Mouse (Mus musculus) heart, embryonic 11.5 days (tissue): ENCODE results near the gene Exoc6b. TPM values are rescaled to one million over a fixed set of nuclear protein-coding genes. Genes with fewer than 3 reads are reported as not detected.

ENCODE experiments used
- ATAC-seq: fragments of 200-750 bp; cut with Nextera tagmentation; replicated peaks from 2 replicates; pipeline ENCODE4 v1.8.0; 2017; ENCODE audit warnings: moderate library complexity; ENCODE audit not compliant: insufficient number of reproducible peaks, low FRiP score, low TSS enrichment
- H3K27ac ChIP-seq: fragments of 300-500 bp; sonication (generic); 2 replicates; pipeline ENCODE4 v1.5.1; 2014; ENCODE audit warnings: mild to moderate bottlenecking, low read depth, low read length
- H3K27me3 ChIP-seq: fragments of 300-500 bp; sonication (generic); 2 replicates; pipeline ENCODE4 v1.6.1; 2014; ENCODE audit warnings: mild to moderate bottlenecking, low read length, mixed read lengths; ENCODE audit not compliant: control insufficient read depth, insufficient read depth
- H3K36me3 ChIP-seq: fragments of 300-500 bp; sonication (generic); 2 replicates; pipeline ENCODE4 v1.6.1; 2014; ENCODE audit warnings: mild to moderate bottlenecking, low read length, moderate library complexity, mixed read lengths; ENCODE audit not compliant: control insufficient read depth, insufficient read depth
- H3K4me1 ChIP-seq: fragments of 300-500 bp; sonication (generic); 2 replicates; pipeline ENCODE4 v1.6.1; 2014; ENCODE audit warnings: low read length; ENCODE audit not compliant: control insufficient read depth, insufficient read depth
- H3K4me2 ChIP-seq: fragments of 300-500 bp; sonication (generic); 2 replicates; pipeline ENCODE4 v1.6.1; 2014; ENCODE audit warnings: mild to moderate bottlenecking, moderate library complexity
- H3K4me3 ChIP-seq: fragments of 300-500 bp; sonication (generic); 2 replicates; pipeline ENCODE4 v1.5.1; 2014; ENCODE audit warnings: low read depth, low read length
- H3K9ac ChIP-seq: fragments of 300-500 bp; sonication (generic); 2 replicates; pipeline ENCODE4 v1.6.1; 2014; ENCODE audit warnings: mild to moderate bottlenecking, low read depth, low read length, moderate library complexity
- H3K9me3 ChIP-seq: fragments of 300-500 bp; sonication (generic); replicated peaks from 2 replicates; pipeline ENCODE4 v1.6.1; 2016; ENCODE audit warnings: low read length; ENCODE audit not compliant: control insufficient read depth
- whole genome bisulfite sequencing: fragments of 180-500 bp; shearing (Covaris S2); extraction: QIAGEN DNeasy Blood & Tissue Kit; methylation state at CpG from one replicate; pipeline ENCODE4 v1.1.7; 2014; ENCODE audit not compliant: insufficient replicate concordance; 5-methylcytosine and 5-hydroxymethylcytosine counted together
- polyA plus RNA-seq: library from polyadenylated mRNA; unstranded; fragments of >200 nt; fragmentation: Nextera tagmentation; extraction: Ambion mirVana; gene quantifications from 2 replicates; pipeline ENCODE4 v1.2.1, GENCODE M21; 2014

The Exoc6b gene
- polyA plus RNA-seq, 1 experiment from 2014 or later: 24.2 TPM

DNA sequence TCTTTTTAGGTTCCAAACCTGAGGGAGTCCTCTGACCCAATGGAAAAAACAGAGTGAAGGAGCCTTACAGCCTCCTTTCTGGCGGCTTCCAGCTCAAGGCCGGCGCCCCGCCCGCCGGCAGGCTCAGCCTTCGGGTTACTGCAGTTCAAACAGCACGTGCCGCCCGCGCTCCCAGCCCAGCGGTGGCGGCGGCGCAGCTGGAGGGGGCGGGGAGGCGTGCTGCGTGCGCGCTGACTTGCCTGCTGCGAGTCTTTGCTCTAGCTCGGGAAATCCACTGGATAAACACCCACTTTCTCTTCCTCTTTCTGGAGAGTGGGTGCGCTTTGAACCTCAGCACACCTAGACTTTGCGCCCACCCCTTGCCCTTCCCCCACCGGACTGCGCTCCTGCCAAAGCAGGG lies 485.9 kb downstream of the Exoc6b start:
- no peak overlapping the region for H3K27ac ChIP-seq
- H3K4me1 ChIP-seq: peaks cover 35% of the 10 kb centered on the region
- H3K4me2 ChIP-seq: peak overlapping the region; percentile 81
- H3K9me3 ChIP-seq: no peaks in the 10 kb centered on the region
- no peaks in the 10 kb centered on the region for H3K36me3 ChIP-seq
- H3K27me3 ChIP-seq: peaks cover 87% of the 10 kb centered on the region
- H3K9ac ChIP-seq: no peak overlapping the region
- ATAC-seq: 0 out of 2 replicates have a peak, but pooled peaks have one; percentile 19
- H3K4me3 ChIP-seq: peak overlapping the region; percentile 42
- under 1% methylated on average over 26 of the region's 26 CpGs for WGBS

DNA sequence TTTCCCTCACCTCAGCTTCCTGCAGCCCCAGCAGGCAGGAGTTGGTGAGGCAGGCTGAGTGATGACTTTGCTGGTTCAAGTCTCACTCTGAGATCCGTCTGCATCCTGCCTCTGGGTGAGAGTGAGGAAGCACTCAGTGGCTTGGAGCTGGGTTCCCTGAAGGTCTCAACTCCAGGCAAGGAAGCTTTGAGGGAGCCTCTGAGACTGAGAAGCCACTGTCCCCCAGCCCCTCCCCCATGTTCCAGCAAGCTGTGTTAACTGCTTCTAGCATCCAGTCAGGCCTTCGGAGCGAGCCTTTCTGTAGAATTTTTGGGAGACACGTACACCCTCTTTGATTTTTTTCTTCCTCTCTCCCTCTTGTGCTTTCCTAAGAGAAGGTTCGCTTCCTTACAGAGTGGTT lies 486.5 kb downstream of the Exoc6b start:
- WGBS: 21% methylated on average over 5 of the region's 5 CpGs
- Histone ChIP-seq H3K4me2 (peak overlapping the region; percentile 81), H3K9ac (no peak overlapping the region), H3K27ac (no peak overlapping the region), H3K27me3 (peaks cover 82% of the 10 kb centered on the region), H3K4me1 (peaks cover 33% of the 10 kb centered on the region), H3K9me3 (no peaks in the 10 kb centered on the region), H3K36me3 (no peaks in the 10 kb centered on the region), H3K4me3 (no peak overlapping the region; the same call in 1 of the 2 replicates)
- no peak for ATAC-seq

DNA sequence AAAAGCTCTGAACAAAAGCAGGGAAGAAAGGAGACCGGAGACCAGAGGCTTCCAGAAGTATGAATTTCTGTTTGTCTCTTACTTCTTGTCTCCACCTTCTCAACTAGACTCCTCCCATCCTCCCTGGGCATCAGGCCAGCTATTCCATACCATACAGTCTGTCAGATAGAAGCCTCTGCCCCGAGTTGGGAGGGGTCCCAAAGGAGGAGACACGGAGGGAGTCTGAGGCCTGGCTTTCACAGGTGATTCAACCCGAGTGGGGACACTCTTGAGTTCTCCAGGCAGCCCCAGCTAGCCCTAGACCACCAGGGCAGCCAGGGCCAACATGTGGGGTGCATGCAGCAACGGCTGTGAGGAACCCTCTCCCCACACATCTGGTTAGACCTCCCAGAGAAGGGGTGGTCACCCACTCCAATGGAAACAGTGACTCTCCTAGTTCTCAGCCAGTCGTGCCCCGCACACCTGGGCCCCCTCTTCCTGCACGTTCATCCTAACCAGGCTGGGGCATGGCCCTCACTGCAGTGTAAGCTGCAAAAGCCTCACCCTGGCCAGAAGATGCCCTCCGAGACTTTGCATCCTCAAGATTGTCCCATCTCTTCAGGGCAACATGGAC lies 487.4 kb downstream of the Exoc6b start:
- H3K9ac ChIP-seq: no peak overlapping the region
- no peak overlapping the region for H3K4me2 ChIP-seq
- WGBS: 51% methylated on average over 9 of the region's 9 CpGs
- H3K9me3 ChIP-seq: no peaks in the 10 kb centered on the region
- peaks cover 77% of the 10 kb centered on the region for H3K27me3 ChIP-seq
- H3K4me1 ChIP-seq: peaks cover 32% of the 10 kb centered on the region
- H3K36me3 ChIP-seq: no peaks in the 10 kb centered on the region
- H3K27ac ChIP-seq: no peak overlapping the region
- ATAC-seq: no peak
- H3K4me3 ChIP-seq: no peak overlapping the region

DNA sequence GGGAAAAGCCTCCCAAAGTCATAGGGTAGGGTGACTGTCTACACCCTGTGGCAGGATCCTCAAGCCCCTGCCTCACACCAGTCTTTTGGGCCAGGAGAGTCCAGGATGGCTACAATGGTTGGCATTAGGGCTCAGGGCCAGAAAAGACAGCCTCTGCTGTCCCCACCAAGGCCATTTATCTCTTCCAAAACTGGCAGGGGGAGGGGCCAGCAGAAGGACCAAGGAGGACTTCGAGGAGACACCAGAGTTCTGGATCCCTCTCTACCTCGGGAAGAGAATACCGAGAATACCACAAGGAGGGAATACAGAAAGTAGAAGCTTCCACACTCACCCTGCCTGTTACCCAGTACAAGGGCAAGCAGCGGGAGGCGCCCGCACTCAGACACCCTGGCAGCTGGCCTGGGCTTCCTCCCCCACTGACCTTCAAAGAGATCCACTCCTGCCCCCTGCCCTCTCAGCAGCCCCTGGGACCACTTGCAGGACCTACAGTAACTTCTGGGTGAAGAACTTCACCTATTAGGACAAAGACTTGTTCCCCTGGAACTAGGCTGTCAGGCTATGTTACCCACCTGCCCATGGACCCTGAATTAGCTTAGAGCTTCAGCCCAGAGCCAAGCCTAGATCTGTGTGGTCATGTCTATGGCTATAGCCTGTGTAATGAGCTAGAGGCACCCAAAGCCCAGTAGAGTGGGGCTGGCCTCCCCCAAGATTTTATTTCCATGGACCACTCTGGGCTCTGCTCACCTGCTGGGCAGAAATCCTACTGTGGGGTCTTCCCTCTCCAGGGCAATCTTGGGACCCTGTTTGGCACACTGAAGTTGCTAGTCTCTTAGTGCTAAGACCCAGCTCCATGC lies 488.1 kb downstream of the Exoc6b start:
- H3K4me1 ChIP-seq: peaks cover 32% of the 10 kb centered on the region
- H3K4me3 ChIP-seq: no peak overlapping the region
- H3K36me3 ChIP-seq: no peaks in the 10 kb centered on the region
- no peak for ATAC-seq
- H3K9me3 ChIP-seq: no peaks in the 10 kb centered on the region
- H3K27ac ChIP-seq: no peak overlapping the region
- peaks cover 74% of the 10 kb centered on the region for H3K27me3 ChIP-seq
- WGBS: 45% methylated on average over 6 of the region's 6 CpGs
- no peak overlapping the region for H3K4me2 ChIP-seq
- H3K9ac ChIP-seq: no peak overlapping the region

DNA sequence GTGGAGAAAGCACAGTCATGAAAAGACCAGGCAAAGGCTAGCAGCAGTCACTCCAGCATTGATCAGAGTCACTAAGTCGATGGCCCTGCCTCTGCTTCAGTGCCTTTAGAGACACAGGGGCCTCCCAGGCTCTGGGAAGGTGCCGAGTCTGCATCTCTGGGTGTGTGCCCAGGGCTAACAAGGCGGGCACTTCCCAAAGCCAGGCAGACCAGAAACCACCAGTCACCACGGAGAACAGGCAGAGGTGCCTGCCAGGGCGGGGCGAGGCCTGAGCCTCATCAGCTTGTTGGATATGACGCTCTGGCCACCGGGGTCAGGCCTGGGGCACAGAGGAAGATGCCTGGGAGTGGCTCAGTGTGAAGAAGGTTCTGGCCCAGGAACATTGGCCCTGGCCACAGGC lies 489.8 kb downstream of the Exoc6b start:
- Histone ChIP-seq H3K27me3 (peaks cover 71% of the 10 kb centered on the region), H3K9ac (no peak overlapping the region), H3K4me1 (peaks cover 22% of the 10 kb centered on the region), H3K4me3 (no peak overlapping the region), H3K9me3 (no peaks in the 10 kb centered on the region), H3K36me3 (no peaks in the 10 kb centered on the region), H3K27ac (no peak overlapping the region), H3K4me2 (no peak overlapping the region)
- WGBS: 61% methylated on average over 8 of the region's 8 CpGs
- no peak for ATAC-seq

DNA sequence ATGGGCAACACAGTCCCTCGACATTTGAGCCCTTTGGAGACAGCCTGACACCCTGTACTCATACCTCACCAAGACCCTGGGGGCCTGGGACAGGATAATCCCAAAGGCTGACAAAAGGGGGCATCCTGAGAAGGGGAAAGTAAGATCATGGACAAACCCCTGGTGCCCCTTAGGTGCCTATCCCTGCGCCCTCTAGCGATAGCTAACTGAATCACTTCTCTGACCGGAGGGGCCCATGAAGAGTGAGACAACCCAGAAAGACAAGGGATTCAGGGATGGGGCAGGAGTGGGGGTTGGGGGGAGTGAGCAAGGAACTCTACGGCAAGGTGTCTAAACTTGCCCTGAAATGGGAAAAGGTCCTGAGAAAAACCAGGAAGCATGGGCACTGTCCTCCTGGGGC lies 490.4 kb downstream of the Exoc6b start:
- H3K4me3 ChIP-seq: no peak overlapping the region
- ATAC-seq: no peak
- H3K27me3 ChIP-seq: peaks cover 69% of the 10 kb centered on the region
- no peaks in the 10 kb centered on the region for H3K36me3 ChIP-seq
- H3K4me2 ChIP-seq: no peak overlapping the region
- H3K27ac ChIP-seq: no peak overlapping the region
- H3K9me3 ChIP-seq: no peaks in the 10 kb centered on the region
- H3K4me1 ChIP-seq: peaks cover 16% of the 10 kb centered on the region
- H3K9ac ChIP-seq: no peak overlapping the region
- 16% methylated on average over 5 of the region's 5 CpGs for WGBS

DNA sequence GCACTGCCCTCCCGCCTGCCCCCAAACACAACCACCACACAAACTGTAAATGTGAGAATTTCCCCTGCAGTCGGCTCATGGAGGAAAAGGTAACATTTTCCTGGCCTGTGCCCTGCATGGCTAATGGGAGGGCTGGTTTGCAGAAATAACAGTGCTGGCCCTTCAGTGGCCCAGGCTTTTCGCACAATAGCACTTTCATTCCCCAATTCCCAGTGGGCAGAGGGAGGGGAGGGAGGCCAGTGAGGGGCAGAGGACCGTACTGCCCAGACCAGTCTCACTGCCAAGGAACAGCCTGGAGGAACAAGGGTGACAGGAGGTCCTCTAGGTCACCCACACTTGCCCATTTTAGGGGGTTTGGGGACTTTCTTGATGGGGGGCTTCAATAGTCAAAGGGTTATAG lies 491.4 kb downstream of the Exoc6b start:
- no peak for ATAC-seq
- H3K4me3 ChIP-seq: no peak overlapping the region
- no peaks in the 10 kb centered on the region for H3K36me3 ChIP-seq
- H3K9ac ChIP-seq: no peak overlapping the region
- H3K27me3 ChIP-seq: peaks cover 60% of the 10 kb centered on the region
- H3K9me3 ChIP-seq: no peaks in the 10 kb centered on the region
- 65% methylated on average over 4 of the region's 4 CpGs for WGBS
- peaks cover 9% of the 10 kb centered on the region for H3K4me1 ChIP-seq
- H3K27ac ChIP-seq: no peak overlapping the region
- H3K4me2 ChIP-seq: no peak overlapping the region

DNA sequence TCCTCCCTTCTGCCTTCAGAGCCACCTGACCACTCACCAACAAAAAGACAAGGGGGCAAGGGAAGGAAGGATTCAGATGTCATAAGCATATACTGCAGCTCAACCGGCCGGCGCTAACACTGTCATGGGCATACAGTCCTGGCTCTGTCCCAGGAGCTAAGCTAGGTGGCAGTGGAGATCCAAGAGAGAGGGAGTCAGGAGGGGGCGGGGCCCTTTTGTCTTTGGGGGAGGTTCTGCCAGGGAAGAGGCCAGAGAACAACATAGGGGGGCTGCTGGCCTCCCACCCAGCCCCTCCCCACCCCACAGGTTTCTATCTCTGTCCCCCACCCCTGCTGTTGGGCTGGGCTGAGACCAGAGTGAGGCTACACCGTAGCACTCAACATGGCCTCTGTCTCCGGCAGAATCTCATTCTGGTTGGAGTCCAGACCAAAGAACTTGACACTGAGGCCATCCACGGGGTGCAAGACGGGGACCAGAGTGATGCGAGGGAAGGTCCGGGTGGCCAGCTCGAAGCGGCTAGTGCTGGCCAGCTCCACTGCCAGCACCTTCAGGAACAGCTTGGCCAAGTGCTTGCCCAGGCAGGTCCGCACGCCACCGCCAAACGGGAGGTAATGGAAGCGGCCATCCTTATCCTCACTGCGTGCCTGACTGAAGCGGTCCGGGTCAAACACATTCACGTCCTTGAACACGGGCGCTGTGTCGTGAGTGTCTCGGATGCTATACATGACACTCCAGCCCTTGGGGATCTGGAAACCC lies 495.2 kb downstream of the Exoc6b start:
- ATAC-seq: no peak; the same call in 1 of the 2 replicates
- Histone ChIP-seq H3K27me3 (peaks cover 31% of the 10 kb centered on the region), H3K36me3 (no peaks in the 10 kb centered on the region), H3K4me3 (peak overlapping the region; percentile 16; the same call in 1 of the 2 replicates), H3K4me2 (peak overlapping the region; percentile 60), H3K9ac (no peak overlapping the region), H3K9me3 (no peaks in the 10 kb centered on the region), H3K27ac (no peak overlapping the region), H3K4me1 (peaks cover 11% of the 10 kb centered on the region)
- WGBS: 21% methylated on average over 25 of the region's 25 CpGs
